Mouse (Mus musculus) heart, embryonic 12.5 days (tissue): Measurements from ENCODE around the gene Capn5. TPM values are rescaled to one million over a fixed set of nuclear protein-coding genes. Genes with fewer than 3 reads are reported as not detected.
A peak's percentile ranks its signal among the peaks of the same experiment; 100 is the strongest.
"Not testable (repeated sequence)": the region's sequence is repeated elsewhere in the genome, so short reads cannot be mapped to it uniquely, and the experiment has no call there.

Experiments used
- ATAC-seq: fragments of 200-750 bp; cut with Nextera tagmentation; 2 replicates; pipeline ENCODE4 v1.8.0; 2017; ENCODE audit warnings: moderate TSS enrichment, moderate library complexity; ENCODE audit not compliant: insufficient number of reproducible peaks, low FRiP score
- H3K27ac ChIP-seq: fragments of 300-500 bp; sonication (generic); 2 replicates; pipeline ENCODE4 v1.5.1; 2016; ENCODE audit warnings: mild to moderate bottlenecking, moderate library complexity; ENCODE audit not compliant: poor library complexity, severe bottlenecking
- H3K27me3 ChIP-seq: fragments of 300-500 bp; sonication (generic); replicated peaks from 2 replicates; pipeline ENCODE4 v1.6.1; 2016; ENCODE audit warnings: mild to moderate bottlenecking, moderate library complexity
- H3K36me3 ChIP-seq: fragments of 300-500 bp; sonication (generic); 2 replicates; pipeline ENCODE4 v1.6.1; 2016; ENCODE audit warnings: mild to moderate bottlenecking, moderate library complexity
- H3K4me1 ChIP-seq: fragments of 300-500 bp; sonication (generic); replicated peaks from 2 replicates; pipeline ENCODE4 v1.6.1; 2016; ENCODE audit warnings: mild to moderate bottlenecking
- H3K4me2 ChIP-seq: fragments of 300-500 bp; sonication (generic); 2 replicates; pipeline ENCODE4 v1.6.1; 2016; ENCODE audit warnings: mild to moderate bottlenecking, moderate library complexity
- H3K4me3 ChIP-seq: fragments of 300-500 bp; sonication (generic); 2 replicates; pipeline ENCODE4 v1.5.1; 2016; ENCODE audit warnings: mild to moderate bottlenecking
- H3K9ac ChIP-seq: fragments of 300-500 bp; sonication (generic); 2 replicates; pipeline ENCODE4 v1.6.1; 2016; ENCODE audit warnings: mild to moderate bottlenecking, moderate library complexity
- H3K9me3 ChIP-seq: fragments of 300-500 bp; sonication (generic); replicated peaks from 2 replicates; pipeline ENCODE4 v1.6.1; 2016; ENCODE audit warnings: mild to moderate bottlenecking, moderate library complexity
- WGBS: fragments of 180-500 bp; shearing (Covaris S2); methylation state at CpG from one replicate; pipeline ENCODE4 v1.1.7; 2016; 5-methylcytosine and 5-hydroxymethylcytosine counted together
- polyA plus RNA-seq: library from polyadenylated mRNA; unstranded; fragments of >200 nt; fragmentation: Nextera tagmentation; extraction: Ambion mirVana; gene quantifications from 2 replicates; pipeline ENCODE4 v1.2.1, GENCODE M21; 2016

Gene Capn5
- polyA plus RNA-seq, 1 experiment from 2014 or later: 8.0 TPM

DNA sequence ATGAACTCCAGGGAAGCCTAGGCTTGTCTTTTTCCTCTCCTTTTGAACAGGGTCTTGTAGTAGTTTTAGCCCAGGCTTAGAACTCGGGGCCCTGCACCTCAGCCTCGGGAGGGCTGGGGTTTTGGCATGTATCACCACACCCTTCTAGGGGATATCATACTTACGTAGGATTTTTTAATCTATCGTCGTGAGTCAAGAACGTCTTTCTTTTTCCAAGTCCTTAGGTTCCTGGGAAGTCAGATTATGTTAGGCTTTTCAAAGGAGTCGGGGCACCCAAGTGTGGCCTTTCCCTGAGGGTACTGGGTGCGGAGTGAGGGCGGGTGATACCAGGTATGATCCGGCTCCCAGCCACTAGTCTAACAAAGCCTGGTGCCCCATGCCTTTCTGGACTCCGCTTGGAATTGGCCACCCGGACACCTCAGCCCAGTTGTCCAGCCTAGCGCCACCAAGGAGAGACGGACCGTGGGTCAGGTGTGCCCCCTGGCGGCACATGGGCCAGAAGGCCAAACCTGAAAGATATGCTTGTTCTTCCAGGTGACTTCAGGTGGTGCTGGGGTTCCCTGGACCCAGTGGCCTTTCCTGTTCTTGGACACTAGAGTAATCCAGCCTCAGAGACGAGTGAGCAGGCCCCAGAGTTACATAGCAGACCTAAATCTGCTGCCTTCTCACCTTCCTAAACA is 13.6 kb upstream of the Capn5 start:
- no peaks in the 10 kb centered on the region for H3K36me3 ChIP-seq
- H3K4me2 ChIP-seq: no peak overlapping the region
- no peaks in the 10 kb centered on the region for H3K9me3 ChIP-seq
- H3K9ac ChIP-seq: no peak overlapping the region
- WGBS: 56% methylated on average over 17 of the region's 17 CpGs
- peaks cover 16% of the 10 kb centered on the region for H3K4me1 ChIP-seq
- no peak overlapping the region for H3K4me3 ChIP-seq
- H3K27ac ChIP-seq: no peak overlapping the region
- ATAC-seq: no peak
- peaks cover 48% of the 10 kb centered on the region for H3K27me3 ChIP-seq

DNA sequence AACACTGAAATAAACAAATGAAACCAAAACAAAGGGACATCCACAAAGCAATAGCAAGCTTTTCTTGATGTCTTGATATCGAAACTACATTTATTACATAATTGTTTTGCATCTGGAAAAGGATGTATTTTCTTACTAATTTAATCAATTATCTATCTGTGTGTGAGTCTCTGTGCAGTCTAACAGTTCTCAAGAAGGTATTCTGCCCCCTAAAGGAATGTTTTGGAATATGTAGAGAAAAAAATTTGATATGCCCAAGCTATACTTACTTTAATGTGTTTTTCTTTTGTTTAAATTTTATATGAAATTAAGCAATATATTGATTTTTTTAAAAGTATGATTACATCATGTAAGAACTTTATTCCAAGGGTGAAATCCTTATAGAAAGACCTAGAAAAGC is 12.5 kb upstream of the Capn5 start:
- Histone ChIP-seq H3K4me3 (no peak overlapping the region), H3K9me3 (no peaks in the 10 kb centered on the region), H3K36me3 (no peaks in the 10 kb centered on the region), H3K4me2 (no peak overlapping the region), H3K27ac (no peak overlapping the region), H3K4me1 (peaks cover 16% of the 10 kb centered on the region), H3K9ac (no peak overlapping the region), H3K27me3 (peaks cover 37% of the 10 kb centered on the region)
- WGBS: 79% methylated on average over 1 of the region's 1 CpGs
- ATAC-seq: no peak

DNA sequence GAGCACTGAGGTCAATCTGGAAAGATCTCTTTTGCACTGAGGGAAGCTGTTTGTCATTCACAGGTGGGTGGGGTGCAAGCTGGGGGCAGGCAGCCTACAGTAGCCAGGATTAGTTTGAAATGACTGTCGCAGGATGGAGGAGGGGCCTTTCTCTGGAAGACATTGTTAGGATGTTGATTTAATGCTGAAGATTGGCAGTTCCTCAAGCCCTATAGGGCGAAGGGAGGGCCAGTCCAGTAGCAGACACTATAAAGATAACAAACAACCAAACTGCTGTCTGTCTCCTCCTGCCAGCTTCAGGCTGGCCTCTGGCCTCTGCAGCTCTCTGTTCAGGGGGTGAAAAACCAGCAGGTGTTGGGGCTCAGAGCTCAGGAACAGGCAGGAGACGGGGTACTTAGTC is 11.7 kb upstream of the Capn5 start:
- H3K36me3 ChIP-seq: no peaks in the 10 kb centered on the region
- H3K9me3 ChIP-seq: no peaks in the 10 kb centered on the region
- 28% methylated on average over 3 of the region's 3 CpGs for WGBS
- no peak overlapping the region for H3K4me3 ChIP-seq
- peaks cover 29% of the 10 kb centered on the region for H3K27me3 ChIP-seq
- ATAC-seq: peak; percentile 54
- H3K4me2 ChIP-seq: no peak overlapping the region
- peaks cover 16% of the 10 kb centered on the region for H3K4me1 ChIP-seq
- H3K27ac ChIP-seq: no peak overlapping the region
- H3K9ac ChIP-seq: no peak overlapping the region

DNA sequence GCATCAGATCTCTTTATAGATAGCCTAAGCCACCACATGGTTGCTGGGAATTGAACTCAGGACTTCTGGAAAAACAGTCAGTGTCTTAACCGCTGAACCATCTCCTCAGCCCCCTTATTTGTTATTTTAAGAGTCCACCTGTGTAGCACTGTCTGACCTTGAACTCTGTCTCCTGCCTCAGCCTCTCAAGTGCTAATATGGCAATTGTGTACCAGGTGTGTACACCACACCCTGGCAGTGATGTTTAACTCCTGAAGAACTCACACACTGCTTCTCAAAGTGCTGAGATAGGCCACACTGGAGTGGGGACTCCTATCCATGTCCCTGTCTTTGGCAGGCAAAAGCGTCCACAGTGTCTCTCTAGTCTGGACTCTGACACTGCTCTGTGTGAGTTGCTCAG is 10.6 kb upstream of the Capn5 start:
- H3K4me3 ChIP-seq: no peak overlapping the region
- no peak overlapping the region for H3K27ac ChIP-seq
- H3K4me1 ChIP-seq: peaks cover 7% of the 10 kb centered on the region
- H3K9me3 ChIP-seq: no peaks in the 10 kb centered on the region
- peaks cover 18% of the 10 kb centered on the region for H3K27me3 ChIP-seq
- H3K36me3 ChIP-seq: no peaks in the 10 kb centered on the region
- H3K9ac ChIP-seq: no peak overlapping the region
- 85% methylated on average over 2 of the region's 2 CpGs for WGBS
- H3K4me2 ChIP-seq: no peak overlapping the region
- no peak for ATAC-seq

DNA sequence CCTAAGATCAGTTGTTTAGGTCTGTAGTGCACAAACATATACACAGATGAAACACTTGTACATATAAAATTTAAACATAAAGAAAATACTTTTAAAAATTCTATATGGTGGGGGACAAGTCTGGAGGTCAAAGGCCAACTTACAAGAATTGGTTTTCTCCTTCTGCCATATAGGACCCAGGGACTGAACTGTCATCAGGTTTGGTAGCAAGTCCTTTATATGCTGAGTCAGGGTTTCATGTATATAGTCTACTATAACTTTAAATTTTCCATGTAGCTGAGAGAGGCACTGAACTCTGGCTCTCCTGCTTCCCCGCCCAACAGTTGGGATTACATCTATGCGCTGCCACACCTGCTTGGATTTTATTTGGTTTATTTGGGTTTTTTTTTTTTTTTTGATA is 10.2 kb upstream of the Capn5 start:
- Histone ChIP-seq H3K4me3 (no peak overlapping the region), H3K27me3 (peaks cover 14% of the 10 kb centered on the region), H3K4me1 (peaks cover 2% of the 10 kb centered on the region; the same call in 1 of the 2 replicates), H3K4me2 (no peak overlapping the region), H3K9me3 (no peaks in the 10 kb centered on the region), H3K9ac (no peak overlapping the region), H3K27ac (no peak overlapping the region), H3K36me3 (no peaks in the 10 kb centered on the region)
- WGBS: 92% methylated on average over 2 of the region's 2 CpGs
- no peak for ATAC-seq

DNA sequence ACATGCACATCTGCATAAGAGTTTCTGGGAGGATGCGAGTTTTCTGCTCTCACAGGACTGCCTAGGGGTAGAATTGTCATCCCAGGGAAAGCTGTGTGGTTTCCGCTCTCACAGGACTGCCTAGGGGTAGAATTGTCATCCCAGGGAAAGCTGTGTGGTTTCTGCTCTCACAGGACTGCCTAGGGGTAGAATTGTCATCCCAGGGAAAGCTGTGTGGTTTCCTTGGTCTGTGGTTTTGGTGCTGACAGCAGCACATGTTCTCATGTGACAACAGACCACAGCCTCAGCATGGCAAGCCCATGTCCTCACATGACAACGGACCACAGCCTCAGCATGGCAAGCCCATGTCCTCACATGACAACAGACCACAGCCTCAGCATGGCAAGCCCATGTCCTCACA is 9.3 kb upstream of the Capn5 start:
- 79% methylated on average over 3 of the region's 3 CpGs for whole genome bisulfite sequencing
- H3K36me3 ChIP-seq, H3K9me3 ChIP-seq, H3K27me3 ChIP-seq, H3K27ac ChIP-seq, H3K4me1 ChIP-seq, H3K4me3 ChIP-seq, H3K9ac ChIP-seq, ATAC-seq, H3K4me2 ChIP-seq: not testable (repeated sequence)

DNA sequence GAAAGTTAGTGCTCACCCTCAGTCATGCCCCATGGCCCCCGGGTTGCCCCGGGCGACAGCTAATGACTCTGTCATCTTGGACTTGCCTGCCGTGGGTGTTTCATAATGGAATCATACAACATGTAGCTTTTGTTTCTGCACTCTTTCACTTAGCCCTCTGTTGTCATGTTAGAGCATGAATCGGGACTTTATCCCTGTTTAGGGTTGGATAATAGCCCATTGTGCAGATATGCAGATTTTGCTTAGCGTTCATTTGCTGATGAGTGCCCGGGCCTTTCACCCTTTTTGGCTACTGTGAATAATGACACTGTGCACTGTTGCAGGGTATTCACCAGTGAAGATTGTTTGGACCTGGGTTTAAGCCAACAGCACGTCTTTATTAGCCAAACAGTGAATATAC is 8.6 kb upstream of the Capn5 start:
- no peak for ATAC-seq
- no peak overlapping the region for H3K27ac ChIP-seq
- H3K27me3 ChIP-seq: no peaks in the 10 kb centered on the region
- 75% methylated on average over 8 of the region's 8 CpGs for WGBS
- no peak overlapping the region for H3K9ac ChIP-seq
- H3K36me3 ChIP-seq: no peaks in the 10 kb centered on the region
- H3K9me3 ChIP-seq: no peaks in the 10 kb centered on the region
- no peaks in the 10 kb centered on the region for H3K4me1 ChIP-seq
- no peak overlapping the region for H3K4me2 ChIP-seq
- H3K4me3 ChIP-seq: no peak overlapping the region

DNA sequence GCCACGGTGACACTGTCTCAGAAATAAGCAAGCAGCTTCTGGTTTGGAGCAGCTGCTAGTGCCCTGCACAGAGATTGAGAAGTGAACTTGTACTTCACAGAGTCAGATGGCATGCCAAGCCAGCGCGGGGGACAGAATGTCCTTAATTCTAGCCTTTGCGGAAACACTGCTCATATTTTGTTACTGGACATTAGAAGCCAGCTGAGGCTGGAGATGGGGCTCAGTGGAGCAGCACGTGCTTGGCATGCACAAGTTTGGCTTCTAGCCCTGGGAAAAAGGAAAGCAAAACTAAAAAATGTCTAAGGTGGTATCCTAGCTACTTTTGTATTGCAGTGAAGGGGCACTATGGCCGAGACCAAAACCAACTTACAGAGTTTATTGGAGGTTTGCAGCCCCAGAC is 7.3 kb upstream of the Capn5 start:
- no peak overlapping the region for H3K4me2 ChIP-seq
- H3K9ac ChIP-seq: no peak overlapping the region
- WGBS: 81% methylated on average over 6 of the region's 6 CpGs
- no peaks in the 10 kb centered on the region for H3K4me1 ChIP-seq
- H3K9me3 ChIP-seq: no peaks in the 10 kb centered on the region
- H3K27ac ChIP-seq: no peak overlapping the region
- no peaks in the 10 kb centered on the region for H3K27me3 ChIP-seq
- no peak overlapping the region for H3K4me3 ChIP-seq
- H3K36me3 ChIP-seq: no peaks in the 10 kb centered on the region
- ATAC-seq: no peak

DNA sequence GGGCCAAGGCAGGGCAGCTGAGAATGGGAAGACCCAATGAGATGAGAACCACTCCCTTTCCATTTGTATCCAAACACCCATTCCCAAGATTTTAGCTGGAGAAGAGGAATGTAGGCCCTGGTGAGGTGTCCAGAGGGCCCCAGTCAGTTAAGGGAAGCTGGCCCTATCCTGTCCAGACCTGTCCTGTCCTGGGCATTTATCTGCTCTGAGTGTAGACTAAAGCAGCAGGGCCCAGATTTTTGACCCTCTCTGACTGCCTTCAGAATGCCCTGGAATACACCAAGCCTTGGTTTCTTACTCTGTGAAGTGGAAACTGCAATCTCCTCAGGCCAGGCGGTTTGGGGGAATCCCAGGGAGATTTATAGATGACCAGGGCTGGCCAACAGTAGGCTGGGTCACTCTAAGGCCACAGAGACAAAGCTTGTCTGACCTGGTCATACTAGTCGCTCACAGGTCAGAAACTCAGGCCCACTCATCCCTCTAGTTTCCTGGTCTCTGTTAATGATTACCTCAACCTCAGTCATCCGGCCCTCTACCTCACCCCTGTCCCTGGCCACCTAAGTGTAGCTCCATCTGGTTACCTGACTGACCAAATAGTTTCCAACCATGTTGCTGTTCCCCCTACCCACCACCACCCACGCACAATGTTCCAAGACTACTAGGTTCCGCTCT is 622 bp upstream of the Capn5 start:
- H3K36me3 ChIP-seq: no peaks in the 10 kb centered on the region
- H3K27ac ChIP-seq: 0 out of 2 replicates have a peak overlapping the region, but pooled peaks have one; percentile 19
- no peaks in the 10 kb centered on the region for H3K27me3 ChIP-seq
- ATAC-seq: peak; percentile 48
- peak overlapping the region; percentile 67 for H3K9ac ChIP-seq
- no peaks in the 10 kb centered on the region for H3K9me3 ChIP-seq
- H3K4me1 ChIP-seq: peaks cover 34% of the 10 kb centered on the region
- WGBS: 90% methylated on average over 5 of the region's 5 CpGs
- peak overlapping the region; percentile 68 for H3K4me3 ChIP-seq
- peak overlapping the region; percentile 77 for H3K4me2 ChIP-seq

DNA sequence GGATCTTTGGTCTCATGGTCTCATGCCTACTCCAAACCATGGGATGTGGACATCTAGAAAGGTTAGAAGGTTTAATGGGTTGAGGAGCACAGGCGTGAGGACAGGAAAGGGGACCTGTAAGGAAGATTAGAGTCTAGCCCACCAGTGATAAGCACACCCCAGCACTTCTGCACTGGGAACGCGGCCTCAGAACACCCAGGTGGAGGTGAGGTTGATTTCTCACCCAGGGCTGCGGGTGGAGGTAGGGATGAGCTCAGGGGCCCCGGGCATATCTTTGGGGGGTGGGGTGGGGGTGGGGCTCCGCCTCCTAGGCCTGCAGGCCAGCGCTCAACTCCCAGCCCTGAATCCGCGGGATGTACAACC is 527 bp downstream of the Capn5 start:
- peak overlapping the region; percentile 77 for H3K4me2 ChIP-seq
- H3K27me3 ChIP-seq: no peaks in the 10 kb centered on the region
- WGBS: 2% methylated on average over 9 of the region's 9 CpGs
- H3K4me1 ChIP-seq: peaks cover 40% of the 10 kb centered on the region
- no peak overlapping the region for H3K27ac ChIP-seq
- H3K36me3 ChIP-seq: no peaks in the 10 kb centered on the region
- H3K4me3 ChIP-seq: peak overlapping the region; percentile 68
- ATAC-seq: no peak
- H3K9me3 ChIP-seq: no peaks in the 10 kb centered on the region
- peak overlapping the region; percentile 67 for H3K9ac ChIP-seq

DNA sequence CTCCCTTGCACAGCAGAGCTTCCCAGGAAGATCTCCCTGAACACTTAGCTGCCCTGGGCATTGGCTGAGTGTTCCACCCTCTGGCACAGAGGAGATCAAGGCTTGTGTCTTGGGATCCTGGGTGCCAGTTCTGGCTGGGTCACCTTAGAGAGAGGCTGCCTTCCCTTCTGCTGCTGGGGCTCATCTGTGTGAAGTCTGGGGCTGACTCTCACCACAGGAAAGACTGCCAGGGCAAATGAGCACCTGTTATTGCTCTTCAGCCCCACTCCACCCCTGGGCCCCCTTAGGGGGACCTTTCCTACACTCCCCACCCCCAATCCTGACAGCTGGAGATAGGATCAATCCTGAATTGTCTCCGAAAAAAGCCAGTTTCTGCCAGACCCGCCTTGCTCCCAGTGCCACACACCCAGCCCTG is 996 bp downstream of the Capn5 start:
- Histone ChIP-seq H3K9me3 (no peaks in the 10 kb centered on the region), H3K27me3 (no peaks in the 10 kb centered on the region), H3K27ac (peak overlapping the region; percentile 32), H3K36me3 (no peaks in the 10 kb centered on the region), H3K4me2 (peak overlapping the region; percentile 77), H3K9ac (peak overlapping the region; percentile 67), H3K4me3 (peak overlapping the region; percentile 68), H3K4me1 (peaks cover 40% of the 10 kb centered on the region)
- 40% methylated on average over 2 of the region's 2 CpGs for WGBS
- no peak for ATAC-seq
